ENCODE assay signal across 22 mouse cellular contexts in the genomic region with DNA sequence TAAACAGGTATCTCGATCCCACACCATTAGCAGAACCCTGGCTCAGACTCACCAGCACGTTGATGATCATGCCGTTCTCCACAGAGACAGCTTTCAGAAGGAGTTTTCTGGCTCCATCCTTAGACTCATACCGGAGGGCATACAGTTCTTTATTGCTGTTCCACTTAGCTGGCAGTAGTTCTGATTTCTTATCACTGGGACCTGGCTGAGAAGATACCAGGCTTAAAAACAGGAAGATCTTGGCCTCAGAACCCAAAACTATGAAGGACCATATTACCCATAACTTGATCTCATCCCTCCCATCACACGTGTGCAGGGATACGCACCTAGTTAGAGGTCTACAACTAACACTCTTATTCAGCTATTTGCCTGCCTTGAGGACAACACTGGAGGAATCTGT. TPM values are rescaled to one million over a fixed set of nuclear protein-coding genes. Genes with fewer than 3 reads are reported as not detected.
DNase-seq lines count a peak whose midpoint lies in the region; ATAC-seq and TF ChIP-seq lines count a peak whose summit lies in the region.
"Had no signal": no experiment of that assay in that cellular context is flagged by ENCODE, and none has a peak within 500 bp of the region (broad histone marks: within the 10 kb centered on the region; RNA-seq: fewer than 3 reads in every experiment).

No protein-coding gene starts in this region.

- H3K27ac ChIP-seq in heart, embryonic 11.5 days (ENCODE audit: low read depth, low read length), result no peak overlapping the region
- no peak overlapping the region for H3K27ac ChIP-seq in MEL (ENCODE audit: control insufficient read depth, low read depth, low read length)

- TF ChIP-seq RAD21 in MEL (IDR thresholded peaks at IDR 0.05; ENCODE audit: low read depth, low read length), result no peak

- peaks cover 47% of the 10 kb centered on the region for H3K79me2 ChIP-seq in MEL (ENCODE audit: control insufficient read depth, insufficient read depth, low read length, poor library complexity)

- no peaks in the 10 kb centered on the region for H3K9me3 ChIP-seq in heart, embryonic 11.5 days (replicated peaks; ENCODE audit: control insufficient read depth, low read length)
- H3K9me3 ChIP-seq in MEL (replicated peaks; ENCODE audit: insufficient read depth, low read length), result no peaks in the 10 kb centered on the region
- H3K9me3 ChIP-seq: G1E had no signal

- peak; percentile 46 for DNase-seq in heart, adult 11 months
- DNase-seq in testis, postnatal 10 days (ENCODE audit: low spot score), result peak; percentile 4
- DNase-seq in testis, postnatal 14 days (ENCODE audit: low spot score), result no peak
- DNase-seq in MEL (ENCODE audit: low read depth, low spot score), result peak; percentile 21
- no peak for DNase-seq in thymus, adult 18-20 months
- DNase-seq: adrenal gland, adult 2 months; adrenal gland, adult 8-10 months; adrenal gland, postnatal 10 days; adrenal gland, postnatal 14 days; adrenal gland, postnatal 25 days; adrenal gland, postnatal 36 days; B cell, adult 2 months; cerebellum, adult 11 months; cerebellum, adult 11-12 months; cerebellum, adult 18-20 months; cerebellum, adult 2 months had no signal

- TF ChIP-seq POLR2A in MEL (IDR thresholded peaks at IDR 0.05; ENCODE audit: control insufficient read depth in 1 of 2, insufficient read depth in 1 of 2, low read depth in 1 of 2, low read length in 2 of 2, poor library complexity in 1 of 2), result no peak

- no peak for ATAC-seq in heart, embryonic 11.5 days (replicated peaks; ENCODE audit: insufficient number of reproducible peaks, low FRiP score, low TSS enrichment)
- ATAC-seq: activated CD4-positive, CD25-positive, alpha-beta regulatory T cell, adult 4 months; CD4-positive, CD25-positive, alpha-beta regulatory T cell, adult 4 months; Patski had no signal

- TF ChIP-seq CTCF in MEL (IDR thresholded peaks at IDR 0.05 in 2 of 3, conservative IDR thresholded peaks at IDR 0.05 in 1 of 3; ENCODE audit: control insufficient read depth in 1 of 3, insufficient read depth in 1 of 3, low read depth in 2 of 3, low read length in 3 of 3, poor library complexity in 1 of 3, severe bottlenecking in 1 of 3), result no peak

- WGBS in heart, embryonic 11.5 days (ENCODE audit: insufficient replicate concordance), result 89% methylated on average over 6 of the region's 6 CpGs

- TF ChIP-seq EP300 in MEL (IDR thresholded peaks at IDR 0.05; ENCODE audit: low read depth in 1 of 2, low read length in 2 of 2), result peak in 1 of 2 experiments; percentile 61; a peak in 2 of 4 replicates

- H3K9ac ChIP-seq in heart, embryonic 11.5 days (ENCODE audit: low read depth, low read length), result no peak overlapping the region
- H3K9ac ChIP-seq in MEL (ENCODE audit: control insufficient read depth, low read depth, low read length, poor library complexity, severe bottlenecking), result no peak overlapping the region

- H3K4me2 ChIP-seq in heart, embryonic 11.5 days, result no peak overlapping the region

- no peak overlapping the region for H3K4me3 ChIP-seq in heart, embryonic 11.5 days (ENCODE audit: low read depth, low read length)
- H3K4me3 ChIP-seq in MEL (ENCODE audit: control insufficient read depth in 1 of 2, insufficient read depth in 1 of 2, low read depth in 2 of 2, low read length in 2 of 2), result no peak overlapping the region

- H3K27me3 ChIP-seq in heart, embryonic 11.5 days (ENCODE audit: control insufficient read depth, insufficient read depth, low read length), result no peaks in the 10 kb centered on the region
- no peaks in the 10 kb centered on the region for H3K27me3 ChIP-seq in MEL (ENCODE audit: control insufficient read depth in 1 of 2, insufficient read depth in 2 of 2, low read length in 2 of 2)
- H3K27me3 ChIP-seq: CH12.LX, Patski had no signal

- peaks cover 6% of the 10 kb centered on the region for H3K36me3 ChIP-seq in heart, embryonic 11.5 days (ENCODE audit: control insufficient read depth, insufficient read depth, low read length)
- peaks cover 30 to 31% of the 10 kb centered on the region in 2 experiments for H3K36me3 ChIP-seq in MEL (ENCODE audit: control insufficient read depth in 1 of 2, insufficient read depth in 2 of 2, low read length in 2 of 2)

- H3K4me1 ChIP-seq in heart, embryonic 11.5 days (ENCODE audit: control insufficient read depth, insufficient read depth, low read length), result peaks cover 5% of the 10 kb centered on the region; the same call in 1 of the 2 replicates
- peaks cover 16 to 18% of the 10 kb centered on the region in 2 experiments for H3K4me1 ChIP-seq in MEL (ENCODE audit: control insufficient read depth in 1 of 2, insufficient read depth in 2 of 2, low read length in 2 of 2)

TF ChIP-seq in MEL, 35 proteins besides CTCF, POLR2A, EP300 and RAD21:
- TF ChIP-seq ZNF384 (IDR thresholded peaks at IDR 0.05; ENCODE audit: low read depth, low read length), result no peak
- no peak for TF ChIP-seq GABPA (IDR thresholded peaks at IDR 0.05; ENCODE audit: low read depth, low read length)
- no peak for TF ChIP-seq NRF1 (IDR thresholded peaks at IDR 0.05; ENCODE audit: insufficient read depth, low read depth, low read length, poor library complexity, severe bottlenecking)
- no peak for TF ChIP-seq POLR2AphosphoS2 (IDR thresholded peaks at IDR 0.05; ENCODE audit: low read length)
- no peak for TF ChIP-seq MYB (IDR thresholded peaks at IDR 0.05; ENCODE audit: low read depth, low read length)
- TF ChIP-seq ZC3H11A (IDR thresholded peaks at IDR 0.05; ENCODE audit: low read depth, low read length), result no peak
- no peak for TF ChIP-seq TAL1 (IDR thresholded peaks at IDR 0.05; ENCODE audit: low read length)
- TF ChIP-seq MYC (IDR thresholded peaks at IDR 0.05; ENCODE audit: low read depth, low read length), result no peak
- no peak for TF ChIP-seq SIN3A (IDR thresholded peaks at IDR 0.05; ENCODE audit: low read length)
- TF ChIP-seq CHD1 (IDR thresholded peaks at IDR 0.05; ENCODE audit: low read depth, low read length), result no peak
- TF ChIP-seq GATA1 (IDR thresholded peaks at IDR 0.05; ENCODE audit: low read depth, low read length), result peak; percentile 65
- TF ChIP-seq E2F4 (IDR thresholded peaks at IDR 0.05; ENCODE audit: borderline replicate concordance, low read depth, low read length), result no peak
- no peak for TF ChIP-seq ZMIZ1 (IDR thresholded peaks at IDR 0.05; ENCODE audit: low read depth, low read length)
- no peak for TF ChIP-seq ETS1 (IDR thresholded peaks at IDR 0.05; ENCODE audit: low read depth, low read length)
- no peak for TF ChIP-seq USF1 (IDR thresholded peaks at IDR 0.05; ENCODE audit: low read depth, low read length)
- no peak for TF ChIP-seq ELF1 (IDR thresholded peaks at IDR 0.05; ENCODE audit: low read depth, low read length)
- TF ChIP-seq USF2 (IDR thresholded peaks at IDR 0.05; ENCODE audit: borderline replicate concordance in 1 of 2, insufficient read depth in 1 of 2, low read depth in 1 of 2, low read length in 2 of 2), result no peak
- no peak for TF ChIP-seq MAX (IDR thresholded peaks at IDR 0.05; ENCODE audit: low read length)
- TF ChIP-seq MAFK (IDR thresholded peaks at IDR 0.05; ENCODE audit: borderline replicate concordance, low read depth, low read length), result no peak
- TF ChIP-seq KAT2A (conservative IDR thresholded peaks at IDR 0.05; ENCODE audit: low read depth, low read length), result no peak
- TF ChIP-seq MXI1 (IDR thresholded peaks at IDR 0.05; ENCODE audit: low read depth, low read length), result no peak
- TF ChIP-seq TBP (IDR thresholded peaks at IDR 0.05; ENCODE audit: low read depth, low read length), result no peak
- no peak for TF ChIP-seq ZKSCAN1 (IDR thresholded peaks at IDR 0.05; ENCODE audit: low read depth, low read length)
- TF ChIP-seq RCOR1 (IDR thresholded peaks at IDR 0.05; ENCODE audit: low read depth, low read length), result 0 out of 2 replicates have a peak, but pooled peaks have one; percentile 32
- TF ChIP-seq NELFE (IDR thresholded peaks at IDR 0.05; ENCODE audit: low read depth, low read length), result no peak
- TF ChIP-seq TCF12 (IDR thresholded peaks at IDR 0.05; ENCODE audit: low read depth, low read length), result peak; percentile 48; the same call in 1 of the 2 replicates
- no peak for TF ChIP-seq UBTF (IDR thresholded peaks at IDR 0.05; ENCODE audit: borderline replicate concordance, insufficient read depth, low read depth, low read length)

RNA-seq across cellular contexts. Expression of gene Psmf1, which starts 8.6 kb away (rescaled TPM):
- 30.7 and 33.6 TPM in 2 replicates for polyA plus RNA-seq in heart, embryonic 11.5 days (2014; fragmentation: Nextera tagmentation; extraction: Ambion mirVana)
- 46.5 and 60.2 TPM in 2 replicates for total RNA-seq in MEL (2012; rRNA removed)
- polyA plus RNA-seq in MEL (2012; ENCODE audit: insufficient read depth in 1 of 2, insufficient read length in 2 of 2, low read depth in 1 of 2, low replicate concordance in 2 of 2, missing spikeins in 1 of 2), result 100 to 1,000 TPM in 1 of 2 experiments, not detected in 1; 112 TPM

RNA-seq across cellular contexts. Expression of gene Tmem74b, which starts 33.6 kb away (rescaled TPM):
- polyA plus RNA-seq in heart, embryonic 11.5 days (2014; fragmentation: Nextera tagmentation; extraction: Ambion mirVana), result 1.4 and 2.7 TPM in 2 replicates
- not detected in 2 replicates for total RNA-seq in MEL (2012; rRNA removed)
- not detected for polyA plus RNA-seq in MEL (2012; ENCODE audit: insufficient read depth in 1 of 2, insufficient read length in 2 of 2, low read depth in 1 of 2, low replicate concordance in 2 of 2, missing spikeins in 1 of 2)
- total RNA-seq: G1E had no signal
- polyA plus RNA-seq: activated CD4-positive, CD25-positive, alpha-beta regulatory T cell, adult 4 months; CD4-positive, CD25-positive, alpha-beta regulatory T cell, adult 4 months; G1E had no signal

Comparison
In these comparisons a context has a peak if more than half of its experiments do, and no peak if none do; other contexts are left out.
1. DNase-seq: peak in heart, adult 11 months (single experiment), testis, postnatal 10 days (single experiment) and MEL (single experiment); none in testis, postnatal 14 days (single experiment) and thymus, adult 18-20 months (0 of 2).